Mouse (Mus musculus): ENCODE results near the gene Trex1. TPM values are rescaled to one million over a fixed set of nuclear protein-coding genes. Genes with fewer than 3 reads are reported as not detected.

The Trex1 gene
- polyA plus RNA-seq, 1 experiment from 2014 or later = 12.8 TPM

- no peak for ATAC-seq (replicated peaks; ENCODE audit: low FRiP score, low TSS enrichment, low read depth)
- WGBS = 85% methylated on average over 9 of the region's 9 CpGs
- H3K36me3 ChIP-seq (ENCODE audit: control insufficient read depth, insufficient read depth, low read length) = 0 out of 2 replicates have a peak, but pooled peaks cover 4% of the 10 kb centered on the region
Observed at GRCm38 (mm10) chr9:109008081-109008480, 51.5 kb downstream of the Trex1 start.

More at GRCm38 (mm10) chr9:109008081-109008480, 51.5 kb downstream of the Trex1 start:
- Histone ChIP-seq H3K4me2 (ENCODE audit: low read length) (no peak overlapping the region), H3K9me3 (ENCODE audit: control insufficient read depth, low read length) (no peaks in the 10 kb centered on the region), H3K4me1 (replicated peaks; ENCODE audit: control insufficient read depth, insufficient read depth, low read length) (peaks cover 5% of the 10 kb centered on the region; the same call in 1 of the 2 replicates), H3K9ac (ENCODE audit: low read length) (no peak overlapping the region), H3K4me3 (ENCODE audit: low read depth, low read length) (no peak overlapping the region), H3K27me3 (replicated peaks; ENCODE audit: control insufficient read depth, insufficient read depth, low read length) (no peaks in the 10 kb centered on the region), H3K27ac (ENCODE audit: low read depth) (no peak overlapping the region)
- DNase-seq (ENCODE audit: low spot score) = no peak

Other genes with a start within 250 kb of the Trex1 start
- gene Celsr3, start 233.4 kb downstream of the Trex1 start, polyA plus RNA-seq (2014; fragmentation: Nextera tagmentation; extraction: Ambion mirVana) = 1.3 and 2.1 TPM in 2 replicates
- 13.5 and 14.8 TPM in 2 replicates for gene Slc26a6, start 206.5 kb downstream of the Trex1 start, polyA plus RNA-seq (2014; fragmentation: Nextera tagmentation; extraction: Ambion mirVana)
- not detected in 2 replicates for gene Tmem89, start 145.1 kb downstream of the Trex1 start, polyA plus RNA-seq (2014; fragmentation: Nextera tagmentation; extraction: Ambion mirVana)
- gene Uqcrc1, start 123.1 kb downstream of the Trex1 start, polyA plus RNA-seq (2014; fragmentation: Nextera tagmentation; extraction: Ambion mirVana) = 522 and 561 TPM in 2 replicates
- 1.7 and 1.8 TPM in 2 replicates for gene Col7a1, start 106.1 kb downstream of the Trex1 start, polyA plus RNA-seq (2014; fragmentation: Nextera tagmentation; extraction: Ambion mirVana)
- gene Ucn2, start 73.7 kb downstream of the Trex1 start, polyA plus RNA-seq (2014; fragmentation: Nextera tagmentation; extraction: Ambion mirVana) = 0.37 TPM in 1 of 2 replicates, not detected in the other
- gene Pfkfb4, start 68.0 kb downstream of the Trex1 start, polyA plus RNA-seq (2014; fragmentation: Nextera tagmentation; extraction: Ambion mirVana) = 10.2 and 11.3 TPM in 2 replicates
- 80.8 and 85.8 TPM in 2 replicates for gene Shisa5, start 21.2 kb downstream of the Trex1 start, polyA plus RNA-seq (2014; fragmentation: Nextera tagmentation; extraction: Ambion mirVana)
- gene Atrip, start 14.4 kb upstream of the Trex1 start, polyA plus RNA-seq (2014; fragmentation: Nextera tagmentation; extraction: Ambion mirVana) = 27.7 and 28.2 TPM in 2 replicates
- 12.9 and 14.5 TPM in 2 replicates for gene Ccdc51, start 22.8 kb upstream of the Trex1 start, polyA plus RNA-seq (2014; fragmentation: Nextera tagmentation; extraction: Ambion mirVana)
- gene Tma7, start 22.9 kb upstream of the Trex1 start, polyA plus RNA-seq (2014; fragmentation: Nextera tagmentation; extraction: Ambion mirVana) = 682 and 702 TPM in 2 replicates
- gene Plxnb1, start 35.7 kb upstream of the Trex1 start, polyA plus RNA-seq (2014; fragmentation: Nextera tagmentation; extraction: Ambion mirVana) = 10.8 and 11.7 TPM in 2 replicates
- gene Fbxw21, start 102.3 kb upstream of the Trex1 start, polyA plus RNA-seq (2014; fragmentation: Nextera tagmentation; extraction: Ambion mirVana) = not detected in 2 replicates
- not detected in 2 replicates for gene Fbxw13, start 136.2 kb upstream of the Trex1 start, polyA plus RNA-seq (2014; fragmentation: Nextera tagmentation; extraction: Ambion mirVana)
- gene Fbxw20, start 175.0 kb upstream of the Trex1 start, polyA plus RNA-seq (2014; fragmentation: Nextera tagmentation; extraction: Ambion mirVana) = not detected in 2 replicates
- gene Fbxw14, start 227.9 kb upstream of the Trex1 start, polyA plus RNA-seq (2014; fragmentation: Nextera tagmentation; extraction: Ambion mirVana) = not detected in 2 replicates